Mouse (Mus musculus) hindbrain, postnatal 0 days (tissue): ENCODE measurements around the gene Wdr47. TPM values are rescaled to one million over a fixed set of nuclear protein-coding genes. Genes with fewer than 3 reads are reported as not detected.

Experiments used
- ATAC-seq: fragments of 200-750 bp; cut with Nextera tagmentation; 2 replicates; pipeline ENCODE4 v1.8.0; 2017; ENCODE audit warnings: mild to moderate bottlenecking, moderate TSS enrichment, moderate library complexity
- DNase-seq: peaks from one replicate; pipeline ENCODE4 v3.0.0-alpha.2; 2015; ENCODE audit warnings: low spot score
- H3K27ac ChIP-seq: fragments of 300-500 bp; sonication (generic); 2 replicates; pipeline ENCODE4 v1.5.1; 2014; ENCODE audit warnings: mild to moderate bottlenecking
- H3K27me3 ChIP-seq: fragments of 300-500 bp; sonication (generic); 2 replicates; pipeline ENCODE4 v1.6.1; 2014; ENCODE audit warnings: low read length, mixed read lengths; ENCODE audit not compliant: insufficient read depth
- H3K36me3 ChIP-seq: fragments of 300-500 bp; sonication (generic); 2 replicates; pipeline ENCODE4 v1.6.1; 2014; ENCODE audit warnings: low read length, mixed read lengths; ENCODE audit not compliant: insufficient read depth
- H3K4me1 ChIP-seq: fragments of 300-500 bp; sonication (generic); 2 replicates; pipeline ENCODE4 v1.6.1; 2014; ENCODE audit warnings: antibody characterized with exemption, low read length, mixed read lengths; ENCODE audit not compliant: insufficient read depth
- H3K4me2 ChIP-seq: fragments of 300-500 bp; sonication (generic); 2 replicates; pipeline ENCODE4 v1.6.1; 2014; ENCODE audit warnings: low read depth, mild to moderate bottlenecking, low read length, moderate library complexity, mixed read lengths
- H3K4me3 ChIP-seq: fragments of 300-500 bp; sonication (generic); 2 replicates; pipeline ENCODE4 v1.5.1; 2014; ENCODE audit warnings: low read length
- H3K9ac ChIP-seq: fragments of 300-500 bp; sonication (generic); replicated peaks from 2 replicates; pipeline ENCODE4 v1.6.1; 2014; ENCODE audit warnings: mild to moderate bottlenecking, low read length, moderate library complexity, mixed read lengths
- H3K9me3 ChIP-seq: fragments of 300-500 bp; sonication (generic); 2 replicates; pipeline ENCODE4 v1.6.1; 2016; ENCODE audit warnings: low read length, mixed read lengths
- CTCF ChIP-seq: IDR thresholded peaks from 2 replicates; pipeline ENCODE4 v1.5.1; 2016; ENCODE audit warnings: antibody characterized with exemption, control low read depth, low read depth
- WGBS: fragments of 180-500 bp; shearing (Covaris S2); extraction: QIAGEN DNeasy Blood & Tissue Kit; methylation state at CpG from one replicate; pipeline ENCODE4 v1.1.7; 2014; 5-methylcytosine and 5-hydroxymethylcytosine counted together
- polyA plus RNA-seq: library from polyadenylated mRNA; unstranded; fragments of >200 nt; fragmentation: Nextera tagmentation; extraction: Ambion mirVana; gene quantifications from 2 replicates; pipeline ENCODE4 v1.2.1, GENCODE M21; 2015
- total RNA-seq: library from RNA; depleted of rRNA; stranded (reverse); fragments of >200 nt; gene quantifications from 2 replicates; pipeline ENCODE4 v1.2.3, GENCODE M21; 2014; rRNA removed

Gene Wdr47
- 64.7 and 65.9 TPM in 2 replicates for total RNA-seq
- polyA plus RNA-seq = 65.9 and 70.5 TPM in 2 replicates

- peak within 1 kb of the TSS; percentile 96 for H3K4me3 ChIP-seq
- 6% methylated on average over 44 of the region's 44 CpGs for WGBS
Measured at GRCm38 (mm10) chr3:108590786-108591529, at the start of gene Wdr47. Gene Wdr47 (plus strand): TSS chr3:108591279.

DNA sequence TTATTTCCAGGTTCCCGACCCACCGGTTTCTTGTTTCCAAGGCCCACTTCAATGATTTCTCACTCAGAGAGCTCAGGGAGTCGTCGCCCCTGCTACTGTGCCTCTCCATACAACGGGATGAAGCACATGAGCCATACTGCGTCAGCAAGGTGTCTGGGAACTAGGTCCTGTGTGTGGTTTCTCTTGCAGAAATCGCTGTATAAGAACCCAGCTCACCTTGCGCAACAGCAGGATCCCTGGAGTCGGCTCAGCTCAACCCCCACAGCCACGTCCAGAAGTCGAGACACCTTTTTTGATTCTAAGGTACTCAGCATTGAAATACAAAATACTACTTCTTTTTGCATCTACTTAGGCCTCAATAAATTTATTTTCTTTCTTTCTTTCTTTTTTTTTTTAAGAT, 48.8 kb upstream of the Wdr47 start:
- WGBS = 84% methylated on average over 11 of the region's 11 CpGs
- Histone ChIP-seq H3K27me3 (no peaks in the 10 kb centered on the region), H3K36me3 (no peaks in the 10 kb centered on the region), H3K9ac (no peak overlapping the region), H3K27ac (no peak overlapping the region), H3K4me2 (no peak overlapping the region), H3K4me3 (no peak overlapping the region), H3K4me1 (no peaks in the 10 kb centered on the region), H3K9me3 (no peaks in the 10 kb centered on the region)
- no peak for ATAC-seq
- DNase-seq = no peak
- no peak for TF ChIP-seq CTCF

More at GRCm38 (mm10) chr3:108590786-108591529, at the start of gene Wdr47:
- Histone ChIP-seq H3K9ac (peak within 1 kb of the TSS; percentile 92), H3K4me1 (no peaks in the 10 kb centered on the region), H3K27me3 (no peaks in the 10 kb centered on the region), H3K9me3 (no peaks in the 10 kb centered on the region), H3K27ac (peak within 1 kb of the TSS; percentile 94), H3K36me3 (no peaks in the 10 kb centered on the region), H3K4me2 (peak within 1 kb of the TSS; percentile 70)
- DNase-seq (peak; percentile 98), ATAC-seq (peak; percentile 98)
- TF ChIP-seq CTCF = no peak

DNA sequence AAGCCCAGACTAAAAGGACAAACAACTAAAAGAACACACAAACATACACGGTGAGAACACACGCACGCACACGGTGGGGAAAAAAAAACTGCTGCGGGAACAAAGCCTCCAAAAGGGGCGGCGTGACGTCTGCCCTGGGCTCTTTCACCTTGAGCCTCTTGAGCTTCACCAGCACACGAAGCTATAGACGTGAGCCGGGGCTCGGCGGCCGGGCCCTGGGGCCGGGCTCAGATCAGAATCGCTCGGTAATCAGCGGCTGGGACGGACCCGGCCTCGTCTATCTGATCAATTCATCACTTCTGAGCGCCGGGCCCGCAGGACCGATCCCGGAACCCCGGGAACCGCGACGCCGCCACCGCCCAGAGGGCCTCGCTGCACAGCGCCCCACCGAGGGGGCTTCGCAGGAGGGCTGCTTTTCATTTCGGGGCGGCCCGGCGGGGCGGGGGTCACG, 36.9 kb upstream of the Wdr47 start:
- H3K9ac ChIP-seq = peak overlapping the region; percentile 94
- WGBS = under 1% methylated on average over 41 of the region's 42 CpGs

DNA sequence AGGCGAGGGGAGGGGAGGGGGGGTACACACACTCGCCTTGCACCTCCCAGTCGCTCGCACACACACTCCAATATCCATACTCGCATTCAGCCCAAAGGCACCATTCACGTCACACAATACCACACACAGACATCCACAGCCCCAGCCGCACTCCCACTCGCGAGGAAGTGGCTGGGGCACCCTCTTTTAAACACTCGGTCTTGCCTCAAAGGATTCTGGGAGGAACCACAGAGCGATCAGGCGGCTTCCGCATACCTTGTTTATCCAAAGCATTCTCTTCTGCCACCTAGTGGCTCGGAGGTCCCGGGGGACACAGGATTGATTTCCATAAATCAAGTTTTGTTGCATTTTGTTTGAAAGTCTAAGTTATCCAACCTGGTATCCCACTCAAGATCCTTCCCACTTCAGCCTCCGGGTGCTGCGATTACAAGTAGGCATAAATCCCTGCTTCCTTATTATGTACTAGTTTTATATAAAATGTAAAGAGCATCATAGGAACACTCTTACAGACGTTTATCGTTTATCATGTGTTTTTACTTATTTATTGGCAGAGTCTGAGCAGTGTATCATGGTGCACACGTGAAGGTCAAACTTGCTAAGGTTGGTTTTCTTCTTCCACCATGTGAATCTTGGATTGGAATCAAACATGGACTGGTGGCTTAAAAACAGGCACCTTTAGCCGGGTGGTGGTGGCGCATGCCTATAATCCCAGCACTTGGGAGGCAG, 36.3 kb upstream of the Wdr47 start:
- H3K9ac ChIP-seq = peak overlapping the region; percentile 94
- H3K4me1 ChIP-seq = no peaks in the 10 kb centered on the region
- no peaks in the 10 kb centered on the region for H3K9me3 ChIP-seq
- WGBS = 18% methylated on average over 22 of the region's 22 CpGs
- H3K27me3 ChIP-seq = no peaks in the 10 kb centered on the region
- peak; percentile 97 for ATAC-seq
- peak overlapping the region; percentile 91 for H3K27ac ChIP-seq
- H3K36me3 ChIP-seq = peaks cover 18% of the 10 kb centered on the region; the same call in 1 of the 2 replicates
- TF ChIP-seq CTCF = peak; percentile 93
- peak; percentile 99 for DNase-seq
- peak overlapping the region; percentile 74 for H3K4me3 ChIP-seq
- peak overlapping the region; percentile 83 for H3K4me2 ChIP-seq

More for the DNA sequence above, 36.9 kb upstream of the Wdr47 start:
- Histone ChIP-seq H3K4me2 (peak overlapping the region; percentile 83), H3K9me3 (no peaks in the 10 kb centered on the region), H3K4me3 (peak overlapping the region; percentile 74), H3K36me3 (peaks cover 18% of the 10 kb centered on the region; the same call in 1 of the 2 replicates), H3K4me1 (no peaks in the 10 kb centered on the region), H3K27ac (peak overlapping the region; percentile 91), H3K27me3 (no peaks in the 10 kb centered on the region)
- ATAC-seq = peak; percentile 77
- no peak for TF ChIP-seq CTCF
- DNase-seq = peak; percentile 53

GRCm38 (mm10) chr3:108557888-108558287, 33.2 kb upstream of the Wdr47 start:
- H3K9ac ChIP-seq = no peak overlapping the region
- peaks cover 7% of the 10 kb centered on the region for H3K4me1 ChIP-seq
- no peak overlapping the region for H3K4me2 ChIP-seq
- H3K9me3 ChIP-seq = no peaks in the 10 kb centered on the region
- H3K27me3 ChIP-seq = no peaks in the 10 kb centered on the region
- DNase-seq = no peak
- H3K4me3 ChIP-seq = no peak overlapping the region
- WGBS = 95% methylated on average over 4 of the region's 4 CpGs
- TF ChIP-seq CTCF = no peak
- peaks cover 18% of the 10 kb centered on the region; the same call in 1 of the 2 replicates for H3K36me3 ChIP-seq
- no peak for ATAC-seq
- H3K27ac ChIP-seq = no peak overlapping the region

DNA sequence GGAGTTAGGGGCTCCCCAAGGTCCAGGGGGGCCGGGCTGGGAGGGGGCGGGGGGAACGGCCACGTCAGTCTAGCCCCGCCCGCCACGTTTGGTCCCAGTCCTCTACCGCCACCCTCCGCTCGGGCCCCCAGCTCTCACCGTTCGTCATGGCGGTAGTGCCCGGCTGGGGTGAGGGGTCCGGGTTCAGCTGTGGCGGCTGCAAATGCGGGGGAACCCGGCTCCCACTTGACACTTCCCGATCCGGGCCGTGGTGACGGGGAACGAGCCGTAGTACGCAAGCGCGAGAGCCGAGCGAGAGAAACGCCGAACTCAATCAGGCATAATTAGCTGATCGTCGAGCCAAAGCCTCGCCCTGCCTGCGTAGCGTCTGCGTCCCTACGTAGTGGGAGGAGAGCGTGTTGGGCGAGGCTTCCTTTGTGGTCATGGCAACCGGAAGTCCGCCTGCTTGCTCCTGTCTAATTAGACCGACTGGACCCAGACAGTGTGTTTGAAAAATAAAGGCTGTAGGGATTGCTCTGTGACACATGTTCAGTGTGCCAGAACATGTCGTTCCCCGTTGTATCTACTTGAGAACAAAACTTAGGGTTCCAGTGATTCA, 28.8 kb upstream of the Wdr47 start, which contains the start of gene Tmem167b:
TSS of gene Tmem167b (minus strand) at position 334 of the 598 bp plus-strand sequence.
- under 1% methylated on average over 42 of the region's 45 CpGs for WGBS
- DNase-seq (peak; percentile 100), ATAC-seq (peak; percentile 99)
- Histone ChIP-seq H3K4me1 (peaks cover 10% of the 10 kb centered on the region), H3K36me3 (peaks cover 13% of the 10 kb centered on the region; the same call in 1 of the 2 replicates), H3K4me2 (peak within 1 kb of the TSS; percentile 86), H3K9ac (peak within 1 kb of the TSS; percentile 74), H3K27ac (peak within 1 kb of the TSS; percentile 90), H3K4me3 (peak within 1 kb of the TSS; percentile 92), H3K27me3 (no peaks in the 10 kb centered on the region), H3K9me3 (no peaks in the 10 kb centered on the region)
- peak; percentile 32; the same call in 1 of the 2 replicates for TF ChIP-seq CTCF
